In the genomic region with DNA sequence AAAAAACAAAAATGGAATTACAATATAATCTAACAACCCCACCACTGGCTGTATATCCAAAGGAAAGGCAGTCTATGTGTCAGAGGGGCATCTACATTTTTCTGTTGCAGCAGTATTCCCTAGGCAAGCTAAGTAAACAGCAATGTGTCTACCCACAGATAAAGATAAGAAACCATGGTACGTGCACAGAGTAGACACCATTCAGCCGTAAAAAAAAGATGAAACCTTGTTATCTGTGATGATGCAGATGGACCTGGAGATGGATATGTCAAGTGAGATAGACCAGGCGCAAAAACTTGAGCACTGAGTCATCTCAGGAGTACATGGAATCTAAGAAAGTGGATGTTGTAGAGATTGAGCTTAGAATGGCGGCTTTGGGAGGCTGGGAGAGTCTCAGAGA, we compare ENCODE assay signal across 14 mouse cellular contexts. TPM values are rescaled to one million over a fixed set of nuclear protein-coding genes. Genes with fewer than 3 reads are reported as not detected.
"Had no signal": no experiment of that assay in that cellular context is flagged by ENCODE, and none has a peak within 500 bp of the region (broad histone marks: within the 10 kb centered on the region; RNA-seq: fewer than 3 reads in every experiment).

No protein-coding gene starts in this region.

- H3K4me2 ChIP-seq: intestine, embryonic 15.5 days; kidney, embryonic 15.5 days; limb, embryonic 15.5 days; lung, embryonic 14.5 days; midbrain, embryonic 11.5 days; midbrain, embryonic 15.5 days had no signal

- H3K27me3 ChIP-seq: intestine, embryonic 15.5 days; kidney, embryonic 15.5 days; midbrain, embryonic 15.5 days had no signal

- H3K9me3 ChIP-seq: intestine, embryonic 15.5 days; kidney, embryonic 15.5 days; limb, embryonic 15.5 days; midbrain, embryonic 15.5 days had no signal

- H3K27ac ChIP-seq: intestine, embryonic 15.5 days; kidney, embryonic 15.5 days; limb, embryonic 15.5 days; macrophage; midbrain, embryonic 15.5 days had no signal

- H3K4me1 ChIP-seq: intestine, embryonic 15.5 days; megakaryocyte, embryonic 14.5 days; midbrain, embryonic 15.5 days had no signal

- H3K9ac ChIP-seq: intestine, embryonic 15.5 days; kidney, embryonic 15.5 days; limb, embryonic 15.5 days; lung, embryonic 14.5 days; midbrain, embryonic 15.5 days had no signal

- DNase-seq: kidney, adult 2 months; kidney, postnatal 14 days; lung, embryonic 14.5 days; lung, postnatal 14 days; spleen, adult 18-20 months; thymus, adult 18-20 months; thymus, postnatal 14 days had no signal

- ATAC-seq: intestine, embryonic 15.5 days; midbrain, embryonic 15.5 days had no signal

- H3K4me3 ChIP-seq: intestine, embryonic 15.5 days; kidney, embryonic 15.5 days; limb, embryonic 15.5 days; megakaryocyte, embryonic 14.5 days; midbrain, embryonic 15.5 days had no signal

- H3K36me3 ChIP-seq: intestine, embryonic 15.5 days; kidney, embryonic 15.5 days; limb, embryonic 15.5 days; midbrain, embryonic 15.5 days had no signal

RNA-seq across cellular contexts. Expression of gene Gpr1, which starts 10.7 kb away (rescaled TPM):
- polyA plus RNA-seq: lung, embryonic 14.5 days; macrophage had no signal

RNA-seq across cellular contexts. Expression of gene Zdbf2, which starts 48.1 kb away (rescaled TPM):
- polyA plus RNA-seq: macrophage had no signal
